Mouse (Mus musculus) liver, embryonic 14.5 days (tissue): ENCODE data around the gene Ppp3r1. TPM values are rescaled to one million over a fixed set of nuclear protein-coding genes. Genes with fewer than 3 reads are reported as not detected.

ENCODE experiments used
- ATAC-seq: fragments of 200-750 bp; cut with Nextera tagmentation; 2 replicates; pipeline ENCODE4 v1.8.0; 2017; ENCODE audit warnings: moderate number of reproducible peaks, mild to moderate bottlenecking, moderate library complexity; ENCODE audit not compliant: insufficient read depth
- DNase-seq, 3 experiments: peaks; one replicate each; pipeline ENCODE4 v3.0.0-alpha.2; 2012 to 2013; ENCODE audit warnings: low read depth in 3 of 3, low spot score in 3 of 3
- H3K27ac ChIP-seq: fragments of 300-500 bp; sonication (generic); 2 replicates; pipeline ENCODE4 v1.5.1; 2014; ENCODE audit warnings: moderate library complexity, mild to moderate bottlenecking, control low read depth, inconsistent platforms
- H3K27me3 ChIP-seq: fragments of 300-500 bp; sonication (generic); 2 replicates; pipeline ENCODE4 v1.6.1; 2014; ENCODE audit warnings: mild to moderate bottlenecking, low read length, moderate library complexity; ENCODE audit not compliant: control insufficient read depth, insufficient read depth
- H3K36me3 ChIP-seq: fragments of 300-500 bp; sonication (generic); replicated peaks from 2 replicates; pipeline ENCODE4 v1.6.1; 2014; ENCODE audit warnings: low read depth; ENCODE audit not compliant: control insufficient read depth, insufficient read depth
- H3K4me1 ChIP-seq, 2 experiments: fragments of 200-500 bp in 1 of 2; fragments of 300-500 bp in 1 of 2; sonication (generic) in 1 of 2; replicated peaks; 2 replicates each; pipeline ENCODE4 v1.6.1; 2012 to 2014; ENCODE audit warnings: antibody characterized with exemption in 1 of 2, inconsistent platforms in 1 of 2, low read length in 1 of 2; ENCODE audit not compliant: control insufficient read depth in 2 of 2, insufficient read depth in 2 of 2
- H3K4me2 ChIP-seq: fragments of 300-500 bp; sonication (generic); 2 replicates; pipeline ENCODE4 v1.6.1; 2014; ENCODE audit warnings: low read depth, mild to moderate bottlenecking, control low read depth, moderate library complexity
- H3K4me3 ChIP-seq, 2 experiments: fragments of 200-500 bp in 1 of 2; fragments of 300-500 bp in 1 of 2; sonication (generic) in 1 of 2; 2 replicates each; pipeline ENCODE4 v1.5.1; 2012 to 2014; ENCODE audit warnings: low read depth in 2 of 2, low read length in 2 of 2, mild to moderate bottlenecking in 2 of 2, control low read depth in 1 of 2, inconsistent platforms in 1 of 2, moderate library complexity in 1 of 2; ENCODE audit not compliant: insufficient read depth in 1 of 2
- H3K9ac ChIP-seq: fragments of 300-500 bp; sonication (generic); replicated peaks from 2 replicates; pipeline ENCODE4 v1.6.1; 2014; ENCODE audit warnings: mild to moderate bottlenecking, control low read depth, moderate library complexity
- H3K9me3 ChIP-seq: fragments of 300-500 bp; sonication (generic); 2 replicates; pipeline ENCODE4 v1.6.1; 2016; ENCODE audit warnings: low read length, mixed read lengths; ENCODE audit not compliant: control insufficient read depth
- CTCF ChIP-seq: IDR thresholded peaks from 2 replicates; pipeline ENCODE4 v1.5.1; 2016; ENCODE audit warnings: antibody characterized with exemption, low read depth, control low read depth
- EP300 ChIP-seq: IDR thresholded peaks from 2 replicates; pipeline ENCODE4 v1.6.1; 2016; ENCODE audit warnings: antibody characterized with exemption, low read depth
- WGBS: fragments of 180-500 bp; shearing (Covaris S2); extraction: QIAGEN DNeasy Blood & Tissue Kit; methylation state at CpG from one replicate; pipeline ENCODE4 v1.1.7; 2014; ENCODE audit not compliant: insufficient replicate concordance; 5-methylcytosine and 5-hydroxymethylcytosine counted together
- polyA plus RNA-seq, 2 experiments: library from polyadenylated mRNA; depleted of rRNA in 1 of 2; stranded (reverse) in 1 of 2; unstranded in 1 of 2; fragments of >200 nt; fragmentation: Nextera tagmentation in 1 of 2; extraction: Ambion mirVana in 1 of 2; gene quantifications; 2 replicates each; pipeline versions ENCODE4 v1.2.1 to v1.2.3; 2012 to 2014

The Ppp3r1 gene
- polyA plus RNA-seq, 2 experiments, result 15.0 to 23.9 TPM

- Histone ChIP-seq H3K4me3 (no peak within 1 kb of the TSS), H3K4me2 (no peak within 1 kb of the TSS), H3K4me1 (no peaks in the 10 kb centered on the region), H3K27me3 (no peaks in the 10 kb centered on the region), H3K27ac (no peak within 1 kb of the TSS), H3K36me3 (no peaks in the 10 kb centered on the region), H3K9ac (no peak within 1 kb of the TSS), H3K9me3 (no peaks in the 10 kb centered on the region)
- 72% methylated on average over 3 of the region's 3 CpGs for WGBS
- DNase-seq (no peak), ATAC-seq (no peak)
- TF ChIP-seq EP300 (no peak), CTCF (no peak)
These were observed 22.7 kb downstream of the Ppp3r1 start, which contains the start of gene Wdr92 for GRCm38 (mm10) chr11:17181807-17182206. TSS of gene Wdr92 (plus strand) at chr11:17182107.

GRCm38 (mm10) chr11:17183165-17183564 lies 24.1 kb downstream of the Ppp3r1 start:
- no peak for ATAC-seq
- no peak overlapping the region for H3K27ac ChIP-seq

GRCm38 (mm10) chr11:17187649-17188048 lies 28.6 kb downstream of the Ppp3r1 start:
- ATAC-seq, result no peak
- H3K4me3 ChIP-seq, result no peak overlapping the region
- H3K27ac ChIP-seq, result no peak overlapping the region
- no peak overlapping the region for H3K9ac ChIP-seq
- no peaks in the 10 kb centered on the region for H3K4me1 ChIP-seq
- H3K9me3 ChIP-seq, result no peaks in the 10 kb centered on the region
- WGBS, result 53% methylated on average over 3 of the region's 3 CpGs
- H3K4me2 ChIP-seq, result no peak overlapping the region
- DNase-seq, result no peak
- no peak for TF ChIP-seq CTCF
- TF ChIP-seq EP300, result no peak
- H3K27me3 ChIP-seq, result no peaks in the 10 kb centered on the region
- no peaks in the 10 kb centered on the region for H3K36me3 ChIP-seq

More at GRCm38 (mm10) chr11:17183165-17183564, 24.1 kb downstream of the Ppp3r1 start:
- 61% methylated on average over 2 of the region's 2 CpGs for WGBS
- DNase-seq, result no peak
- no peaks in the 10 kb centered on the region for H3K9me3 ChIP-seq
- H3K36me3 ChIP-seq, result no peaks in the 10 kb centered on the region
- H3K4me1 ChIP-seq, result no peaks in the 10 kb centered on the region
- H3K9ac ChIP-seq, result no peak overlapping the region
- H3K27me3 ChIP-seq, result no peaks in the 10 kb centered on the region
- H3K4me2 ChIP-seq, result no peak overlapping the region
- no peak overlapping the region for H3K4me3 ChIP-seq
- TF ChIP-seq EP300 (no peak), CTCF (no peak)

GRCm38 (mm10) chr11:17188786-17189185 lies 29.7 kb downstream of the Ppp3r1 start:
- TF ChIP-seq EP300, result no peak
- no peak for TF ChIP-seq CTCF
- Histone ChIP-seq H3K4me3 (no peak overlapping the region), H3K36me3 (no peaks in the 10 kb centered on the region), H3K4me1 (no peaks in the 10 kb centered on the region), H3K27me3 (no peaks in the 10 kb centered on the region), H3K9ac (no peak overlapping the region), H3K9me3 (no peaks in the 10 kb centered on the region), H3K4me2 (no peak overlapping the region), H3K27ac (no peak overlapping the region)
- 77% methylated on average over 3 of the region's 3 CpGs for WGBS
- DNase-seq, result no peak
- no peak for ATAC-seq

GRCm38 (mm10) chr11:17192151-17192844 lies 33.2 kb downstream of the Ppp3r1 start:
- ATAC-seq, result no peak
- 71% methylated on average over 9 of the region's 9 CpGs for WGBS

More at GRCm38 (mm10) chr11:17192151-17192844, 33.2 kb downstream of the Ppp3r1 start:
- Histone ChIP-seq H3K4me3 (no peak overlapping the region), H3K36me3 (peaks cover 7% of the 10 kb centered on the region), H3K9ac (no peak overlapping the region), H3K9me3 (no peaks in the 10 kb centered on the region), H3K4me1 (no peaks in the 10 kb centered on the region), H3K4me2 (no peak overlapping the region), H3K27me3 (no peaks in the 10 kb centered on the region), H3K27ac (no peak overlapping the region)
- TF ChIP-seq EP300 (no peak), CTCF (no peak)
- no peak for DNase-seq
